Mouse (Mus musculus) liver, embryonic 11.5 days (tissue): Measurements from ENCODE around the gene Ubr2. TPM values are rescaled to one million over a fixed set of nuclear protein-coding genes. Genes with fewer than 3 reads are reported as not detected.

Experiments used
- ATAC-seq: fragments of 200-750 bp; cut with Nextera tagmentation; replicated peaks from 2 replicates; pipeline ENCODE4 v1.8.0; 2017; ENCODE audit warnings: moderate number of reproducible peaks, mild to moderate bottlenecking, moderate TSS enrichment, moderate library complexity; ENCODE audit not compliant: low FRiP score
- DNase-seq: peaks from one replicate; pipeline ENCODE4 v3.0.0-alpha.2; 2017; ENCODE audit warnings: low spot score
- H3K27ac ChIP-seq: fragments of 300-500 bp; sonication (generic); 2 replicates; pipeline ENCODE4 v1.5.1; 2014; ENCODE audit warnings: mild to moderate bottlenecking, low read depth, low read length, control low read depth
- H3K27me3 ChIP-seq: fragments of 300-500 bp; sonication (generic); replicated peaks from 2 replicates; pipeline ENCODE4 v1.6.1; 2014; ENCODE audit warnings: low read length, mixed read lengths; ENCODE audit not compliant: control insufficient read depth, insufficient read depth
- H3K36me3 ChIP-seq: fragments of 300-500 bp; sonication (generic); 2 replicates; pipeline ENCODE4 v1.6.1; 2014; ENCODE audit warnings: mild to moderate bottlenecking, low read length, moderate library complexity, mixed read lengths; ENCODE audit not compliant: control insufficient read depth, insufficient read depth
- H3K4me1 ChIP-seq: fragments of 300-500 bp; sonication (generic); replicated peaks from 2 replicates; pipeline ENCODE4 v1.6.1; 2014; ENCODE audit warnings: low read length, mixed read lengths; ENCODE audit not compliant: control insufficient read depth, insufficient read depth
- H3K4me2 ChIP-seq: fragments of 300-500 bp; sonication (generic); 2 replicates; pipeline ENCODE4 v1.6.1; 2014; ENCODE audit warnings: mild to moderate bottlenecking, control low read depth, moderate library complexity
- H3K4me3 ChIP-seq: fragments of 300-500 bp; sonication (generic); 2 replicates; pipeline ENCODE4 v1.5.1; 2014; ENCODE audit warnings: low read depth, low read length, control low read depth
- H3K9ac ChIP-seq: fragments of 300-500 bp; sonication (generic); 2 replicates; pipeline ENCODE4 v1.6.1; 2014; ENCODE audit warnings: low read depth, low read length, control low read depth
- H3K9me3 ChIP-seq: fragments of 300-500 bp; sonication (generic); 2 replicates; pipeline ENCODE4 v1.6.1; 2016; ENCODE audit warnings: low read length, inconsistent platforms, mixed read lengths; ENCODE audit not compliant: control insufficient read depth
- WGBS: fragments of 180-500 bp; shearing (Covaris S2); extraction: QIAGEN DNeasy Blood & Tissue Kit; methylation state at CpG from one replicate; pipeline ENCODE4 v1.1.7; 2014; 5-methylcytosine and 5-hydroxymethylcytosine counted together
- polyA plus RNA-seq: library from polyadenylated mRNA; unstranded; fragments of >200 nt; fragmentation: Nextera tagmentation; extraction: Ambion mirVana; gene quantifications from 2 replicates; pipeline ENCODE4 v1.2.1, GENCODE M21; 2014

Ubr2 gene
- polyA plus RNA-seq, 1 experiment from 2014 or later = 19.1 TPM

GRCm38 (mm10) chr17:46929277-46929676 is 81.1 kb downstream of the Ubr2 start:
- 84% methylated on average over 12 of the region's 12 CpGs for WGBS
- Histone ChIP-seq H3K36me3 (peaks cover 38% of the 10 kb centered on the region), H3K9ac (no peak overlapping the region), H3K4me2 (no peak overlapping the region), H3K27me3 (no peaks in the 10 kb centered on the region), H3K4me3 (no peak overlapping the region), H3K27ac (no peak overlapping the region), H3K4me1 (no peaks in the 10 kb centered on the region), H3K9me3 (no peaks in the 10 kb centered on the region)
- DNase-seq (no peak), ATAC-seq (no peak)

GRCm38 (mm10) chr17:46927781-46928180 is 82.6 kb downstream of the Ubr2 start:
- Histone ChIP-seq H3K4me3 (no peak overlapping the region), H3K4me2 (no peak overlapping the region), H3K27ac (no peak overlapping the region), H3K27me3 (no peaks in the 10 kb centered on the region), H3K36me3 (peaks cover 27% of the 10 kb centered on the region), H3K4me1 (no peaks in the 10 kb centered on the region), H3K9ac (no peak overlapping the region), H3K9me3 (no peaks in the 10 kb centered on the region)
- no peak for DNase-seq
- ATAC-seq = no peak
- WGBS = 94% methylated on average over 5 of the region's 5 CpGs

GRCm38 (mm10) chr17:46926941-46927340 is 83.4 kb downstream of the Ubr2 start:
- Histone ChIP-seq H3K4me3 (no peak overlapping the region), H3K9me3 (no peaks in the 10 kb centered on the region), H3K27me3 (no peaks in the 10 kb centered on the region), H3K4me1 (no peaks in the 10 kb centered on the region), H3K4me2 (no peak overlapping the region), H3K27ac (no peak overlapping the region), H3K36me3 (peaks cover 20% of the 10 kb centered on the region), H3K9ac (no peak overlapping the region)
- ATAC-seq (no peak), DNase-seq (no peak)
- WGBS = 63% methylated on average over 3 of the region's 3 CpGs

GRCm38 (mm10) chr17:46926192-46926591 is 84.2 kb downstream of the Ubr2 start:
- Histone ChIP-seq H3K27ac (no peak overlapping the region), H3K4me1 (no peaks in the 10 kb centered on the region), H3K36me3 (peaks cover 13% of the 10 kb centered on the region), H3K9me3 (no peaks in the 10 kb centered on the region), H3K4me2 (no peak overlapping the region), H3K4me3 (no peak overlapping the region), H3K9ac (no peak overlapping the region), H3K27me3 (no peaks in the 10 kb centered on the region)
- ATAC-seq (no peak), DNase-seq (no peak)
- 50% methylated on average over 6 of the region's 6 CpGs for WGBS

- Histone ChIP-seq H3K27ac (no peak overlapping the region), H3K4me2 (no peak overlapping the region), H3K4me3 (no peak overlapping the region), H3K9ac (no peak overlapping the region), H3K36me3 (no peaks in the 10 kb centered on the region), H3K9me3 (no peaks in the 10 kb centered on the region), H3K27me3 (no peaks in the 10 kb centered on the region), H3K4me1 (no peaks in the 10 kb centered on the region)
- no peak for ATAC-seq
- DNase-seq = no peak
- WGBS = 66% methylated on average over 6 of the region's 6 CpGs
Observed at GRCm38 (mm10) chr17:46920855-46921254, 89.5 kb downstream of the Ubr2 start.

GRCm38 (mm10) chr17:46918951-46919350 is 91.4 kb downstream of the Ubr2 start:
- 48% methylated on average over 4 of the region's 4 CpGs for WGBS
- ATAC-seq (no peak), DNase-seq (no peak)
- H3K9me3 ChIP-seq = no peaks in the 10 kb centered on the region
- no peak overlapping the region for H3K27ac ChIP-seq
- no peaks in the 10 kb centered on the region for H3K27me3 ChIP-seq
- H3K4me3 ChIP-seq = no peak overlapping the region
- no peak overlapping the region for H3K9ac ChIP-seq
- H3K36me3 ChIP-seq = no peaks in the 10 kb centered on the region
- no peaks in the 10 kb centered on the region for H3K4me1 ChIP-seq
- H3K4me2 ChIP-seq = no peak overlapping the region

- H3K4me3 ChIP-seq = no peak overlapping the region
- WGBS = 57% methylated on average over 3 of the region's 3 CpGs
Observed at GRCm38 (mm10) chr17:46915129-46915528, 95.2 kb downstream of the Ubr2 start.

GRCm38 (mm10) chr17:46912331-46912730 is 98.0 kb downstream of the Ubr2 start:
- DNase-seq (no peak), ATAC-seq (no peak)
- Histone ChIP-seq H3K4me1 (no peaks in the 10 kb centered on the region; the same call in 1 of the 2 replicates), H3K27ac (no peak overlapping the region), H3K9ac (no peak overlapping the region), H3K4me2 (no peak overlapping the region), H3K9me3 (no peaks in the 10 kb centered on the region), H3K4me3 (no peak overlapping the region), H3K27me3 (no peaks in the 10 kb centered on the region; the same call in 1 of the 2 replicates), H3K36me3 (no peaks in the 10 kb centered on the region)
- 25% methylated on average over 6 of the region's 6 CpGs for WGBS

More at GRCm38 (mm10) chr17:46915129-46915528, 95.2 kb downstream of the Ubr2 start:
- Histone ChIP-seq H3K4me2 (no peak overlapping the region), H3K27me3 (no peaks in the 10 kb centered on the region; the same call in 1 of the 2 replicates), H3K36me3 (no peaks in the 10 kb centered on the region), H3K4me1 (no peaks in the 10 kb centered on the region; the same call in 1 of the 2 replicates), H3K9me3 (no peaks in the 10 kb centered on the region), H3K27ac (no peak overlapping the region), H3K9ac (no peak overlapping the region)
- no peak for DNase-seq
- no peak for ATAC-seq

- no peak for DNase-seq
- no peaks in the 10 kb centered on the region for H3K36me3 ChIP-seq
- no peaks in the 10 kb centered on the region; the same call in 1 of the 2 replicates for H3K4me1 ChIP-seq
- no peak for ATAC-seq
- no peak within 1 kb of the TSS for H3K9ac ChIP-seq
- no peak within 1 kb of the TSS for H3K4me2 ChIP-seq
- no peak within 1 kb of the TSS for H3K4me3 ChIP-seq
- WGBS = 80% methylated on average over 10 of the region's 10 CpGs
- H3K9me3 ChIP-seq = no peaks in the 10 kb centered on the region
- no peaks in the 10 kb centered on the region; the same call in 1 of the 2 replicates for H3K27me3 ChIP-seq
- no peak within 1 kb of the TSS for H3K27ac ChIP-seq
Observed at GRCm38 (mm10) chr17:46910186-46910585, 100.2 kb downstream of the Ubr2 start, which contains the start of gene Prph2. Gene Prph2, plus strand, starts transcription at chr17:46910459.
